Comparison of ENCODE assay signal across 8 mouse cellular contexts in genomic region chr14:30869391-30869801, GRCm38 (mm10). TPM values are rescaled to one million over a fixed set of nuclear protein-coding genes. Genes with fewer than 3 reads are reported as not detected.
DNase-seq lines count a peak whose midpoint lies in the region; ATAC-seq lines count a peak whose summit lies in the region.

No protein-coding gene starts in this region.

- no peak overlapping the region for H3K4me3 ChIP-seq in limb, embryonic 10.5 days
- no peak overlapping the region for H3K4me3 ChIP-seq in midbrain, embryonic 13.5 days (replicated peaks)
- no peak overlapping the region for H3K4me3 ChIP-seq in forebrain, embryonic 16.5 days (replicated peaks; ENCODE audit: low read length)

- H3K27ac ChIP-seq in limb, embryonic 10.5 days = peak overlapping the region; percentile 70
- no peak overlapping the region for H3K27ac ChIP-seq in midbrain, embryonic 13.5 days
- no peak overlapping the region for H3K27ac ChIP-seq in forebrain, embryonic 16.5 days (ENCODE audit: low read length)

- H3K4me1 ChIP-seq in limb, embryonic 10.5 days = peaks cover 18% of the 10 kb centered on the region
- no peaks in the 10 kb centered on the region for H3K4me1 ChIP-seq in midbrain, embryonic 13.5 days (replicated peaks)
- H3K4me1 ChIP-seq in forebrain, embryonic 16.5 days (replicated peaks; ENCODE audit: control insufficient read depth, insufficient read depth, low read length) = no peaks in the 10 kb centered on the region

- WGBS in limb, embryonic 10.5 days = 90% methylated on average over 8 of the region's 8 CpGs
- 86% methylated on average over 8 of the region's 8 CpGs for WGBS in midbrain, embryonic 13.5 days
- 83% methylated on average over 8 of the region's 8 CpGs for WGBS in forebrain, embryonic 16.5 days

- no peak overlapping the region; the same call in 1 of the 2 replicates for H3K9ac ChIP-seq in midbrain, embryonic 13.5 days (replicated peaks)
- H3K9ac ChIP-seq in forebrain, embryonic 16.5 days (replicated peaks; ENCODE audit: low read depth, low read length) = no peak overlapping the region

- no peaks in the 10 kb centered on the region for H3K27me3 ChIP-seq in limb, embryonic 10.5 days (ENCODE audit: low read depth, poor library complexity, severe bottlenecking)
- no peaks in the 10 kb centered on the region for H3K27me3 ChIP-seq in midbrain, embryonic 13.5 days
- no peaks in the 10 kb centered on the region for H3K27me3 ChIP-seq in forebrain, embryonic 16.5 days (replicated peaks; ENCODE audit: control insufficient read depth, insufficient read depth, low read length)

- no peak overlapping the region for H3K4me2 ChIP-seq in midbrain, embryonic 13.5 days (replicated peaks)
- no peak overlapping the region for H3K4me2 ChIP-seq in forebrain, embryonic 16.5 days (ENCODE audit: low read length)

- peak; percentile 72 for DNase-seq in gastrocnemius, adult 18-20 months (ENCODE audit: low spot score)
- no peak for DNase-seq in gastrocnemius, postnatal 14 days
- DNase-seq in limb, embryonic 10.5 days (ENCODE audit: low spot score) = no peak
- peak; percentile 88 for DNase-seq in lung, postnatal 36 days
- no peak for DNase-seq in left cerebral cortex, adult 18-20 months (ENCODE audit: low spot score in 2 of 2)

- H3K9me3 ChIP-seq in limb, embryonic 10.5 days (replicated peaks) = no peaks in the 10 kb centered on the region
- H3K9me3 ChIP-seq in midbrain, embryonic 13.5 days = no peaks in the 10 kb centered on the region
- no peaks in the 10 kb centered on the region for H3K9me3 ChIP-seq in forebrain, embryonic 16.5 days (ENCODE audit: control insufficient read depth, low read length)

- peak; percentile 60 for ATAC-seq in granulocyte monocyte progenitor cell, adult 5-6 weeks (replicated peaks; ENCODE audit: poor library complexity, severe bottlenecking)
- ATAC-seq in midbrain, embryonic 13.5 days = no peak
- no peak for ATAC-seq in forebrain, embryonic 16.5 days

- intact Hi-C loops in gastrocnemius, postnatal 14 days (cut with DNase I; ENCODE audit: low total_unique reads) = no loop called here

- H3K36me3 ChIP-seq in limb, embryonic 10.5 days = peaks cover 74% of the 10 kb centered on the region
- peaks cover 52% of the 10 kb centered on the region for H3K36me3 ChIP-seq in midbrain, embryonic 13.5 days
- 0 out of 2 replicates have a peak, but pooled peaks cover 3% of the 10 kb centered on the region for H3K36me3 ChIP-seq in forebrain, embryonic 16.5 days (ENCODE audit: control insufficient read depth, insufficient read depth)

RNA-seq across cellular contexts. Expression of gene Mustn1, which starts 9.6 kb away (rescaled TPM):
- 100 to 1,000 TPM in 1 of 2 experiments, 10 to 100 TPM in 1; 81.2 to 174 TPM for total RNA-seq in gastrocnemius, adult 18-20 months (2021)
- total RNA-seq in gastrocnemius, postnatal 14 days (2021) = 10 to 100 TPM; 74.0 to 90.1 TPM
- total RNA-seq in granulocyte monocyte progenitor cell, adult 5-6 weeks (2014; fragmentation: Nextera tagmentation) = 2.9 TPM in 1 of 2 replicates, not detected in the other
- total RNA-seq in granulocyte monocyte progenitor cell, adult 5-6 weeks (2017) = 0.65 and 2.2 TPM in 2 replicates
- 0.28 and 0.30 TPM in 2 replicates for polyA plus RNA-seq in limb, embryonic 10.5 days (2016; fragmentation: Nextera tagmentation; extraction: Ambion mirVana)
- 0.67 and 0.70 TPM in 2 replicates for polyA plus RNA-seq in midbrain, embryonic 13.5 days (2015; fragmentation: Nextera tagmentation; extraction: Ambion mirVana)
- polyA plus RNA-seq in forebrain, embryonic 16.5 days (2015; fragmentation: Nextera tagmentation; extraction: Ambion mirVana) = 0.46 and 0.90 TPM in 2 replicates
- 1 to 10 TPM; 2.5 to 3.5 TPM for total RNA-seq in left cerebral cortex, adult 18-20 months (2021)

RNA-seq across cellular contexts. Expression of gene Itih4, which starts 16.9 kb away (rescaled TPM):
- total RNA-seq in gastrocnemius, adult 18-20 months (2021) = under 1 TPM; 0.09 to 1.00 TPM
- not detected for total RNA-seq in gastrocnemius, postnatal 14 days (2021)
- not detected in 2 replicates for total RNA-seq in granulocyte monocyte progenitor cell, adult 5-6 weeks (2014; fragmentation: Nextera tagmentation)
- total RNA-seq in granulocyte monocyte progenitor cell, adult 5-6 weeks (2017) = not detected in 2 replicates
- not detected in 2 replicates for polyA plus RNA-seq in limb, embryonic 10.5 days (2016; fragmentation: Nextera tagmentation; extraction: Ambion mirVana)
- not detected in 2 replicates for polyA plus RNA-seq in midbrain, embryonic 13.5 days (2015; fragmentation: Nextera tagmentation; extraction: Ambion mirVana)
- polyA plus RNA-seq in forebrain, embryonic 16.5 days (2015; fragmentation: Nextera tagmentation; extraction: Ambion mirVana) = not detected in 2 replicates
- total RNA-seq in left cerebral cortex, adult 18-20 months (2021) = under 1 TPM in 1 of 2 experiments, not detected in 1; 0.19 TPM

RNA-seq across cellular contexts. Expression of gene Tmem110, which starts 44.0 kb away (rescaled TPM):
- total RNA-seq in gastrocnemius, adult 18-20 months (2021) = 10 to 100 TPM in 1 of 2 experiments, 1 to 10 TPM in 1; 5.9 to 10.2 TPM
- 1 to 10 TPM; 7.5 to 8.5 TPM for total RNA-seq in gastrocnemius, postnatal 14 days (2021)
- 7.3 and 11.7 TPM in 2 replicates for total RNA-seq in granulocyte monocyte progenitor cell, adult 5-6 weeks (2014; fragmentation: Nextera tagmentation)
- 6.3 and 9.1 TPM in 2 replicates for total RNA-seq in granulocyte monocyte progenitor cell, adult 5-6 weeks (2017)
- polyA plus RNA-seq in limb, embryonic 10.5 days (2016; fragmentation: Nextera tagmentation; extraction: Ambion mirVana) = 32.0 and 37.6 TPM in 2 replicates
- 18.2 and 18.9 TPM in 2 replicates for polyA plus RNA-seq in midbrain, embryonic 13.5 days (2015; fragmentation: Nextera tagmentation; extraction: Ambion mirVana)
- 18.3 and 21.6 TPM in 2 replicates for polyA plus RNA-seq in forebrain, embryonic 16.5 days (2015; fragmentation: Nextera tagmentation; extraction: Ambion mirVana)
- 10 to 100 TPM; 20.7 to 22.9 TPM for total RNA-seq in left cerebral cortex, adult 18-20 months (2021)

RNA-seq across cellular contexts. Expression of gene Itih3, which starts 54.2 kb away (rescaled TPM):
- under 1 TPM; 0.37 to 0.40 TPM for total RNA-seq in gastrocnemius, adult 18-20 months (2021)
- under 1 TPM; 0.13 to 0.18 TPM for total RNA-seq in gastrocnemius, postnatal 14 days (2021)
- not detected in 2 replicates for total RNA-seq in granulocyte monocyte progenitor cell, adult 5-6 weeks (2014; fragmentation: Nextera tagmentation)
- not detected in 2 replicates for total RNA-seq in granulocyte monocyte progenitor cell, adult 5-6 weeks (2017)
- polyA plus RNA-seq in limb, embryonic 10.5 days (2016; fragmentation: Nextera tagmentation; extraction: Ambion mirVana) = not detected in 2 replicates
- polyA plus RNA-seq in midbrain, embryonic 13.5 days (2015; fragmentation: Nextera tagmentation; extraction: Ambion mirVana) = 0.21 and 0.42 TPM in 2 replicates
- polyA plus RNA-seq in forebrain, embryonic 16.5 days (2015; fragmentation: Nextera tagmentation; extraction: Ambion mirVana) = 0.40 and 0.58 TPM in 2 replicates
- 10 to 100 TPM; 25.8 to 32.8 TPM for total RNA-seq in left cerebral cortex, adult 18-20 months (2021)

Comparison
In these comparisons a context has a peak if more than half of its experiments do, and no peak if none do; other contexts are left out.
1. DNase-seq: peak in gastrocnemius, adult 18-20 months (single experiment) and lung, postnatal 36 days (single experiment); none in gastrocnemius, postnatal 14 days (single experiment), limb, embryonic 10.5 days (single experiment) and left cerebral cortex, adult 18-20 months (0 of 2).
2. RNA of gene Mustn1, which starts 9.6 kb away (total RNA-seq): 81.2 to 174 TPM in gastrocnemius, adult 18-20 months and 74.0 to 90.1 TPM in gastrocnemius, postnatal 14 days; 2.5 to 3.5 TPM in left cerebral cortex, adult 18-20 months and 0.65 to 2.9 TPM in granulocyte monocyte progenitor cell, adult 5-6 weeks; every median in the first group is over 10 times any median in the second.